Mouse (Mus musculus) small intestine, adult 2 months (tissue): Measurements from ENCODE around the gene Mier2.

Experiments
- CTCF ChIP-seq: fragments of 200-500 bp; IDR thresholded peaks from 2 replicates; pipeline ENCODE4 v1.5.1; 2012; ENCODE audit warnings: low read depth, mild to moderate bottlenecking, control low read depth, inconsistent platforms, low read length, moderate library complexity, mixed read lengths; ENCODE audit not compliant: insufficient replicate concordance, insufficient read length; ENCODE audit errors: extremely low read depth
- POLR2A ChIP-seq: fragments of 200-500 bp; IDR thresholded peaks from 2 replicates; pipeline ENCODE4 v1.6.1; 2012; ENCODE audit warnings: low read depth, mild to moderate bottlenecking, control low read depth, inconsistent platforms, low read length, moderate library complexity

DNA sequence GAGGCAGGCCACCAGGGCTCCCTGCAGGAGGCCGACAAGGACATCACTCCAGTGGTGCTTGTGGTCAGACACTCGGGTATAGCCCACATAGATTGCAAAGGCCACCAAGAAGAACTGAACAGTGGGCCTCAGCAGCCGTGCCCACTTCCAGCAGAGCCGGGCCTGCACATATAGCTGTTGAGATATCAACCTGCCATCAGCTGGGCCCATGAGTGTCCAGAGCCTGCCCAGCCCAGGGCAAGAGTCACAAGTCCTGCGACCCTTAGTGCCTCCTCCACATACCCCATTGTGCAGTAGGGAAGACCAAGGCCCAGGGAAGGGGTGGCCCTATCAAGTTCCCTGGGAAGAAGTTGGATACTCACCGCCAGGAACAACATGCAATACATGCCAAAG, 27.6 kb downstream of the Mier2 start:
- TF ChIP-seq POLR2A (no peak), CTCF (no peak)
